Mouse (Mus musculus): Measurements from ENCODE around the gene Msrb3.

Gene Msrb3

GRCm38 (mm10) chr10:120864446-120864845 lies 34.5 kb downstream of the Msrb3 start:
- in situ Hi-C loops (cut with MboI, MseI), result no loop called here

GRCm38 (mm10) chr10:120861674-120862073 lies 37.2 kb downstream of the Msrb3 start:
- in situ Hi-C loops (cut with MboI, MseI), result no loop called here

- in situ Hi-C loops (cut with MboI, MseI), result no loop called here
These were observed 37.7 kb downstream of the Msrb3 start for GRCm38 (mm10) chr10:120861194-120861593.

GRCm38 (mm10) chr10:120857531-120858001 lies 41.3 kb downstream of the Msrb3 start:
- in situ Hi-C loops (cut with MboI, MseI), result no loop called here

GRCm38 (mm10) chr10:120854329-120854728 lies 44.6 kb downstream of the Msrb3 start:
- in situ Hi-C loops (cut with MboI, MseI), result no loop called here

GRCm38 (mm10) chr10:120853816-120854215 lies 45.1 kb downstream of the Msrb3 start:
- in situ Hi-C loops (cut with MboI, MseI), result no loop called here

- in situ Hi-C loops (cut with MboI, MseI), result no loop called here
These were observed 47.6 kb downstream of the Msrb3 start for GRCm38 (mm10) chr10:120851196-120851781.

GRCm38 (mm10) chr10:120850391-120851195 lies 48.3 kb downstream of the Msrb3 start:
- in situ Hi-C loops (cut with MboI, MseI), result no loop called here

- in situ Hi-C loops (cut with MboI, MseI), result no loop called here
These were observed 50.2 kb downstream of the Msrb3 start for GRCm38 (mm10) chr10:120848677-120849076.

GRCm38 (mm10) chr10:120847785-120848184 lies 51.1 kb downstream of the Msrb3 start:
- in situ Hi-C loops (cut with MboI, MseI), result no loop called here

GRCm38 (mm10) chr10:120839966-120840365 lies 58.9 kb downstream of the Msrb3 start:
- in situ Hi-C loops (cut with MboI, MseI), result no loop called here

- in situ Hi-C loops (cut with MboI, MseI), result no loop called here
These were observed 64.4 kb downstream of the Msrb3 start for GRCm38 (mm10) chr10:120834531-120834930.

- in situ Hi-C loops (cut with MboI, MseI), result no loop called here
These were observed 65.1 kb downstream of the Msrb3 start for GRCm38 (mm10) chr10:120833836-120834235.

GRCm38 (mm10) chr10:120827761-120828160 lies 71.1 kb downstream of the Msrb3 start:
- in situ Hi-C loops (cut with MboI, MseI), result no loop called here

GRCm38 (mm10) chr10:120826795-120827669 lies 71.9 kb downstream of the Msrb3 start:
- in situ Hi-C loops (cut with MboI, MseI), result no loop called here

GRCm38 (mm10) chr10:120826381-120826780 lies 72.5 kb downstream of the Msrb3 start:
- in situ Hi-C loops (cut with MboI, MseI), result no loop called here

- in situ Hi-C loops (cut with MboI, MseI), result no loop called here
These were observed 73.3 kb downstream of the Msrb3 start for GRCm38 (mm10) chr10:120825594-120825993.

- in situ Hi-C loops (cut with MboI, MseI), result no loop called here
These were observed 77.2 kb downstream of the Msrb3 start for GRCm38 (mm10) chr10:120821491-120822358.

- in situ Hi-C loops (cut with MboI, MseI), result no loop called here
These were observed 78.1 kb downstream of the Msrb3 start for GRCm38 (mm10) chr10:120820781-120821300.

- in situ Hi-C loops (cut with MboI, MseI), result no loop called here
These were observed 83.6 kb downstream of the Msrb3 start for GRCm38 (mm10) chr10:120815290-120815689.

All from T-helper 1 cell (primary cell).